Mouse (Mus musculus) liver, embryonic 15.5 days (tissue): ENCODE measurements around the gene Ccdc85c. TPM values are rescaled to one million over a fixed set of nuclear protein-coding genes. Genes with fewer than 3 reads are reported as not detected.
A peak's percentile ranks its signal among the peaks of the same experiment; 100 is the strongest.

Experiments
- ATAC-seq: fragments of 200-750 bp; cut with Nextera tagmentation; 2 replicates; pipeline ENCODE4 v1.8.0; 2017; ENCODE audit warnings: moderate number of reproducible peaks, mild to moderate bottlenecking, moderate library complexity; ENCODE audit not compliant: insufficient read depth
- H3K27ac ChIP-seq: fragments of 300-500 bp; sonication (generic); replicated peaks from 2 replicates; pipeline ENCODE4 v1.5.1; 2015; ENCODE audit warnings: mild to moderate bottlenecking, inconsistent platforms
- H3K27me3 ChIP-seq: fragments of 300-500 bp; sonication (generic); 2 replicates; pipeline ENCODE4 v1.6.1; 2015; ENCODE audit warnings: mild to moderate bottlenecking, inconsistent platforms
- H3K36me3 ChIP-seq: fragments of 300-500 bp; sonication (generic); replicated peaks from 2 replicates; pipeline ENCODE4 v1.6.1; 2015; ENCODE audit warnings: moderate library complexity, mild to moderate bottlenecking, inconsistent platforms
- H3K4me1 ChIP-seq: fragments of 300-500 bp; sonication (generic); replicated peaks from 2 replicates; pipeline ENCODE4 v1.6.1; 2015; ENCODE audit warnings: inconsistent platforms
- H3K4me2 ChIP-seq: fragments of 300-500 bp; sonication (generic); 2 replicates; pipeline ENCODE4 v1.6.1; 2015; ENCODE audit warnings: moderate library complexity, mild to moderate bottlenecking, inconsistent platforms
- H3K4me3 ChIP-seq: fragments of 300-500 bp; sonication (generic); replicated peaks from 2 replicates; pipeline ENCODE4 v1.5.1; 2015; ENCODE audit warnings: mild to moderate bottlenecking, inconsistent platforms
- H3K9ac ChIP-seq: fragments of 300-500 bp; sonication (generic); 2 replicates; pipeline ENCODE4 v1.6.1; 2015; ENCODE audit warnings: moderate library complexity, mild to moderate bottlenecking, inconsistent platforms
- H3K9me3 ChIP-seq: fragments of 300-500 bp; sonication (generic); replicated peaks from 2 replicates; pipeline ENCODE4 v1.6.1; 2016; ENCODE audit warnings: inconsistent platforms
- WGBS: fragments of 180-500 bp; shearing (Covaris S2); methylation state at CpG from one replicate; pipeline ENCODE4 v1.1.7; 2015; ENCODE audit warnings: mixed read lengths; ENCODE audit not compliant: insufficient replicate concordance; 5-methylcytosine and 5-hydroxymethylcytosine counted together
- polyA plus RNA-seq: library from polyadenylated mRNA; unstranded; fragments of >200 nt; fragmentation: Nextera tagmentation; extraction: Ambion mirVana; gene quantifications from 2 replicates; pipeline ENCODE4 v1.2.1, GENCODE M21; 2015

Gene Ccdc85c
- polyA plus RNA-seq, 1 experiment from 2014 or later: 1.4 TPM

GRCm38 (mm10) chr12:108310456-108311027 lies 35.3 kb upstream of the Ccdc85c start:
- no peak overlapping the region for H3K27ac ChIP-seq
- no peak for ATAC-seq
- H3K27me3 ChIP-seq: peaks cover 29% of the 10 kb centered on the region
- no peaks in the 10 kb centered on the region for H3K36me3 ChIP-seq
- H3K4me2 ChIP-seq: no peak overlapping the region
- H3K4me1 ChIP-seq: peaks cover 5% of the 10 kb centered on the region
- no peaks in the 10 kb centered on the region for H3K9me3 ChIP-seq
- WGBS: 62% methylated on average over 7 of the region's 7 CpGs
- no peak overlapping the region for H3K9ac ChIP-seq
- no peak overlapping the region for H3K4me3 ChIP-seq

DNA sequence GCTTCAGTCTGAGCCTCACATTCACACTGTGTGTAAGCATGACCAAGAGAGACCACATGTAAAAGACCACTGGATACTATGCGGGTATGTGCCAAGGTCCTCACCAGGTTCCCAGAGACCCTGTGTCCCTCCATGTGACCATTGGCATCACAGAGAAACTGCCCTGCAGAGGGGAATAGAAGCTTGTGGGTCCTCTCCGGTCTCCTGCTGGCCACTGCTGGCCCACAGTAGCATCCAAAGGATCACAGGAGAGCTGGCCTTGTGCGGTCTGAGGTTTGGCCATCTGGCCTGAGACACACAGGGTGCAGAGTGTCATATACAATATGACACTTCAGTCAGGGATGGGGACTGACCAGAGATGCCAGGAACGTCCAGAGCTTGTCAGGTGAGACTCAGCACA lies 34.8 kb upstream of the Ccdc85c start:
- H3K4me1 ChIP-seq: peaks cover 5% of the 10 kb centered on the region
- no peak overlapping the region for H3K4me3 ChIP-seq
- peaks cover 33% of the 10 kb centered on the region for H3K27me3 ChIP-seq
- ATAC-seq: no peak
- H3K9ac ChIP-seq: no peak overlapping the region
- no peaks in the 10 kb centered on the region for H3K9me3 ChIP-seq
- 60% methylated on average over 4 of the region's 4 CpGs for WGBS
- H3K27ac ChIP-seq: no peak overlapping the region
- no peak overlapping the region for H3K4me2 ChIP-seq
- no peaks in the 10 kb centered on the region for H3K36me3 ChIP-seq

GRCm38 (mm10) chr12:108309116-108309794 lies 34.0 kb upstream of the Ccdc85c start:
- Histone ChIP-seq H3K4me2 (no peak overlapping the region), H3K9ac (no peak overlapping the region), H3K4me1 (peaks cover 5% of the 10 kb centered on the region), H3K9me3 (no peaks in the 10 kb centered on the region), H3K36me3 (no peaks in the 10 kb centered on the region), H3K4me3 (no peak overlapping the region), H3K27ac (no peak overlapping the region), H3K27me3 (peaks cover 41% of the 10 kb centered on the region)
- WGBS: 18% methylated on average over 7 of the region's 8 CpGs
- ATAC-seq: no peak

DNA sequence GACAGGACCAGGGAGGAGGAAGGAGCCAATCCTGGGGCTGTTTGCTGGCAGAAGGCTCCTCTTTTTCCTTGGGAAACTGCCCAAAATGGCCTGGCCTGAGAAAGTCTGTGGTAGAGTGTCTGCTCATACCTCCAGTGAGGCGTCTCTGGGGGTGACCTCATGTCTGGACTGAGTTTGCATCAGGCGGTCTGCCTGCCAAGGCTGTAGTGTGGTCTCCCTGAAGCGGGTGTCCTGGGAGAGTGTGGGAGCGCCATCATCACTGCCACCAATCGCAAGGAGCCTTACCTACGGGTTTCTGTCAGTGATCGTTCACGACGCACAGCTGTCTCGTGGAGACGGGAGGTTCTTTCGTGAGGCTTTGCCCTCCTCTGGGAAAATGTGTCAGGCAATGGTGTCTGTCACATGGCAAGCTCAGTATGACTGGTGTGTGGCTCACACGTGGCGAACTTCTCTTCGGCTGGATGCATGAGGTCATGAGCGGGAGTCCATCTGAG lies 33.2 kb upstream of the Ccdc85c start:
- no peak overlapping the region for H3K4me3 ChIP-seq
- H3K27ac ChIP-seq: no peak overlapping the region
- 72% methylated on average over 16 of the region's 16 CpGs for WGBS
- no peaks in the 10 kb centered on the region for H3K36me3 ChIP-seq
- peaks cover 44% of the 10 kb centered on the region for H3K27me3 ChIP-seq
- H3K9me3 ChIP-seq: no peaks in the 10 kb centered on the region
- no peak for ATAC-seq
- H3K4me2 ChIP-seq: no peak overlapping the region
- peaks cover 5% of the 10 kb centered on the region for H3K4me1 ChIP-seq
- H3K9ac ChIP-seq: no peak overlapping the region

- H3K4me2 ChIP-seq: no peak overlapping the region
- no peaks in the 10 kb centered on the region for H3K9me3 ChIP-seq
- H3K4me1 ChIP-seq: peaks cover 5% of the 10 kb centered on the region
- no peak for ATAC-seq
- H3K9ac ChIP-seq: no peak overlapping the region
- no peak overlapping the region for H3K27ac ChIP-seq
- H3K27me3 ChIP-seq: peaks cover 44% of the 10 kb centered on the region
- H3K4me3 ChIP-seq: no peak overlapping the region
- 15% methylated on average over 14 of the region's 14 CpGs for WGBS
- H3K36me3 ChIP-seq: no peaks in the 10 kb centered on the region
Observed at GRCm38 (mm10) chr12:108307553-108307952, 32.3 kb upstream of the Ccdc85c start.

- 2% methylated on average over 67 of the region's 67 CpGs for WGBS
- H3K36me3 ChIP-seq: no peaks in the 10 kb centered on the region
- H3K27ac ChIP-seq: no peak within 1 kb of the TSS
- peaks cover 44% of the 10 kb centered on the region for H3K27me3 ChIP-seq
- no peak for ATAC-seq
- H3K9ac ChIP-seq: 0 out of 2 replicates have a peak within 1 kb of the TSS, but pooled peaks have one; percentile 4
- peak within 1 kb of the TSS; percentile 40 for H3K4me3 ChIP-seq
- H3K4me1 ChIP-seq: no peaks in the 10 kb centered on the region; the same call in 1 of the 2 replicates
- H3K9me3 ChIP-seq: no peaks in the 10 kb centered on the region
- H3K4me2 ChIP-seq: peak within 1 kb of the TSS; percentile 64
Observed at GRCm38 (mm10) chr12:108305812-108306794, 30.9 kb upstream of the Ccdc85c start, which contains the start of gene Hhipl1. Gene Hhipl1 (plus strand): TSS chr12:108306270.

- H3K27ac ChIP-seq: no peak overlapping the region
- H3K9me3 ChIP-seq: no peaks in the 10 kb centered on the region
- H3K36me3 ChIP-seq: no peaks in the 10 kb centered on the region
- H3K4me1 ChIP-seq: no peaks in the 10 kb centered on the region; the same call in 1 of the 2 replicates
- peaks cover 44% of the 10 kb centered on the region for H3K27me3 ChIP-seq
- 51% methylated on average over 8 of the region's 8 CpGs for WGBS
- H3K9ac ChIP-seq: no peak overlapping the region
- no peak overlapping the region for H3K4me3 ChIP-seq
- no peak overlapping the region for H3K4me2 ChIP-seq
- ATAC-seq: no peak
Observed at GRCm38 (mm10) chr12:108305172-108305571, 29.9 kb upstream of the Ccdc85c start.

DNA sequence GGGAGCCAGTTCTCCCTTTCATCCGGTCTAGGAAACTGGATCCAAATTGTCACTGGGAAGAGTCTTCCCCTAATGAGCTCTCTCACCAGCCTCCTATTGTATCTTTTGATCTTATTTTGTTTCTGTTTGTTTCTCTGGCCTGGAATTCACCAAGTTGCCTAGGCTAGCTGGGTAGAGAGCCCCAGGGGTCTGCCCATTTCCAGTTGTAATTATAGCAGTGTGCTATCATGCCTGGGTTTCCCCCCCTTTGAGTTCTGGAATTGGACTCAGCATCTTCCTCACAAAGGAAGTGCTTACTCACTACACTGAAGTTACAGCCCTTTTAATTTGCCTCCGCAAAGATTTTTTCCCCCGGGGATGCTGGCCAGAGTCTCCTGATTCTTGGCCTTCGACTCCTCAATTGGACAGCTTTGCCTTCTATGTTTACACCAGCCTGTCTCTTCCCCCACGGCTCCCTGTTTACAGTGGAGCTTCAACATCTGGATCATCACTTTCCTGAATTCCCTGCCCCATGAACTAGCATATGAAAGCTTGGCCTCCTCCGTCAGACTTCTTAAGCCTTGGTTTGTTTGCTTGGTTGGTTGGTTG lies 28.6 kb upstream of the Ccdc85c start:
- Histone ChIP-seq H3K4me2 (no peak overlapping the region), H3K4me1 (no peaks in the 10 kb centered on the region; the same call in 1 of the 2 replicates), H3K27ac (no peak overlapping the region), H3K4me3 (no peak overlapping the region), H3K9me3 (no peaks in the 10 kb centered on the region), H3K27me3 (peaks cover 44% of the 10 kb centered on the region), H3K9ac (no peak overlapping the region), H3K36me3 (no peaks in the 10 kb centered on the region)
- no peak for ATAC-seq
- WGBS: 51% methylated on average over 6 of the region's 6 CpGs

DNA sequence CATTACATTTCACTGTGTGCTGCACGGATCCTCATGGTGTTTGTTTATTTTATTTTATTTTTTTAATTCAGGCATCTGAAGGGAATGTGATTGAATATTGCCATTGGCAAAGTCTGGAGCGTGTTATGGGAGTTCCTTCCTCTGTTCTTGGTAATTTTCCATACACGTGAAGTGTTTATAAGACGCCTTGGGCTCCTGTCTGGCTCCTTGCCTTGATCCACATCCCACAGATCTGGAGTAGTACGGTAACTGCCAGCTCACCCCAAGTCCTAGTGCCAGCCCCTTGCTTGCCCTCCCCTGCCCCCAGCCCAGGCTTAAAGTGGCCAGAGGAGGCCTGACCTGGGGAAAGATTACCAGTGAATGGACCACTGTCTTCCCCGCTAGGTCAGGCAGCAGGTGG lies 25.8 kb upstream of the Ccdc85c start:
- H3K4me3 ChIP-seq: no peak overlapping the region
- no peaks in the 10 kb centered on the region for H3K9me3 ChIP-seq
- no peaks in the 10 kb centered on the region; the same call in 1 of the 2 replicates for H3K4me1 ChIP-seq
- peaks cover 21% of the 10 kb centered on the region for H3K27me3 ChIP-seq
- H3K9ac ChIP-seq: no peak overlapping the region
- WGBS: 67% methylated on average over 6 of the region's 6 CpGs
- H3K27ac ChIP-seq: no peak overlapping the region
- ATAC-seq: no peak
- no peak overlapping the region for H3K4me2 ChIP-seq
- H3K36me3 ChIP-seq: no peaks in the 10 kb centered on the region

GRCm38 (mm10) chr12:108297033-108297432 lies 21.8 kb upstream of the Ccdc85c start:
- Histone ChIP-seq H3K27me3 (peaks cover 3% of the 10 kb centered on the region; the same call in 1 of the 2 replicates), H3K9me3 (no peaks in the 10 kb centered on the region), H3K4me3 (no peak overlapping the region), H3K4me2 (no peak overlapping the region), H3K27ac (no peak overlapping the region), H3K9ac (no peak overlapping the region), H3K4me1 (0 out of 2 replicates have a peak, but pooled peaks cover 5% of the 10 kb centered on the region), H3K36me3 (no peaks in the 10 kb centered on the region)
- ATAC-seq: no peak
- WGBS: 55% methylated on average over 6 of the region's 6 CpGs
